Mouse (Mus musculus): ENCODE measurements at regions not wholly inside any gene's neighbourhood (a gene's known extent, or its start where the extent isn't known, plus 50 kb on each side); places are given as distances from the start of the nearest gene placed in this dataset.

DNA sequence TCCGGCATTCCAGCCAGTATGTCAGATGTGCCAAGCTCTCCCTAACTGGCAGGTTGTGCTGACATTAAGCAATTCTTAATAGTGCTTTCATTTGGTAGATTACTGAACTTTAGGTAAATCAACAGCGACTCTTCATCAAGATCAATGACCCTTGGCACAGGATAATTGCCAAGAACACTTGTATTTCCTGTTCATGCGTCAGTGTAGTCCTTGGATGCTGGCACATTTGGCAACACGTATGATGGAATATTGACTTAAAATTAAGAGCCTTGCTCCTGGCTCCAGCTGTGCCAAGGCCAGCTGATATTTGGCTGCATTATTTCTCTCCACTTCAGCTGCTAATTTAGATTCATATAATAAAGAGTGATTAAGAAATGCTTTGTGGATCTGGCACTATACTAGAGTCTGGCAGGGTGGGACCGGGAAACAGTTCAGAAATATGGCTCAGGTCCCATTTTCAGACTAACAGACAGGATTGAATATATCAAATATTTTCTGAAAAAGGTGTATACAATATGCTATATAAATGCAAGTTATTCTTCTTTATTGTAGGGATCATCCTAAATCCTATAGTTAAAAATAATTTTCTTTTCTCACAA is 365.5 kb downstream of the Mllt3 start:
- in situ Hi-C loops (cut with MboI, MseI): no loop called here

DNA sequence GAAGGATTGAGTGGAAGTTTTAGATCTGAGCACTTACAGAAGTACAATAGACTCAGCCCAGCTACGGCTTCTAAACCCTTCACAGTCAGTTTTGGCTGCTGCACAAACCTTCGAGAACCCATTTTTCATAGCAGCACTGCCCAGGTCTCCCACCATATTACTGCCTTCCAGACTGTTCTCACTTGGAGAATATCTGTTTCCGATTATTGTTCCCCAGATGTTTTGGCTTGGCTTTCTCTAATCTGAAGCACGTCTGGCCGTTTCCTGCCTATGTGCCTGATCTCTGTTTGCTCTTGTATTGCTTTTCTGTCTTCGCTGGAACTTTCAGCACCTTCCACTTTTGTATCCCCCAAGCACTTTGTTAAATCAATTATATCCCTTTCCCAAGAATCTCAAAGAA is 368.0 kb downstream of the Mllt3 start:
- in situ Hi-C loops (cut with MboI, MseI): no loop called here

DNA sequence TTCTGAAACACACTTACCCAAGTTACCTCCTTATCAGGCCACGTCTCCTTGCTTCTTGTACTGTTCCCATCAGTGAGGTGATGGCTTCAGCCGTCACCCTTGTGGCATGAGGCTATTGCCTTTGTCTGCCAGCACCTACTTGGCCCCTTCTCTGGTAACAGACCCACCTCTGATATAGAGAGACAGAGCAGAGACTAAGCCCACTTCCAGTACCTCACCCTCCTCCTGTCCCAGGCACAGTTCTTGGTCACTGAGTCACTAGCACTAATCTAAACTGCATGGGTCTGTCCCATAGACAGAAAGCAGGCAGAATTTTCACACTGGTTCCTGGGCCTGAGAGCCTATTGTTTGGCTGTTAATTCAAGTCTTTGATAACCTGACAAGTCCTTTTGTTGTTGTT is 370.3 kb downstream of the Mllt3 start:
- in situ Hi-C loops (cut with MboI, MseI): no loop called here

DNA sequence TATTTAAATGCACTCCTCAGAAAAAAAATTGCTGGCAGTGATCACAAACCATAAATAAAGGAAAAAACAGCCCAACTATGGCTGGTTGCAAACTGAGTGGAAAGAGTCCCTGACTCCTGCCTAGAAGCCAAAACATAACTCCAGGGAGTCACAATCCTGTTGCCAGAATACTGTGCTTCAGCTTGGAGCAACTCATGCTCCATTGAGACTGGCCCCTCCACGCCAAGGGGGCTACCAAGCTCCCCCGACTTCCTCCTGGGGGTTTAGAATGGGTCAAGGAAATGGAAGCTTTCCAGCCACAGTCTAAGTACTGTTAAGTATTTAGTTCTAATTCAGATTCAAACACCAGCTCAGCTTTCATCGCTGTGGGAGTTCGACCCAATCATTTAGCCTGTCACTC is 374.8 kb downstream of the Mllt3 start:
- in situ Hi-C loops (cut with MboI, MseI): no loop called here

DNA sequence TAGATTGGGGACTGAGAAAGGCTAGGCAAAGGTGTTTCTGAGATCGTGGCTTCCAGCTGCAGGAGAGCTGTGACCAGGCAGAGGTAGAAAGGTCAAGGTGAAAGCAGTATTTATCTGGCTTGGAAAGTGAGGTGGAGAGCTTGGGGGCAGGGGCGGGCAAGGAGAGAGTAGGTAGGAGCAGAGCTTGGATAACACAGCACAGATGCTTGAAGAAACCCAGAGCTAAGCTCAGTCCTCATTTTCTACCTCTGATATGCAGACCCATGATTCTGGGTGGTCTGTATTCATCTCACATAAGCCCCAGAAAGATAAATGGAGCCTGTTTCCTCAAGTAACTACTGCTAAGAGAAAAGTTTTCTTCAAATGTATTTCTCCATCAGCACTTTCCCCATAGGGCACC is 375.3 kb downstream of the Mllt3 start:
- in situ Hi-C loops (cut with MboI, MseI): no loop called here

DNA sequence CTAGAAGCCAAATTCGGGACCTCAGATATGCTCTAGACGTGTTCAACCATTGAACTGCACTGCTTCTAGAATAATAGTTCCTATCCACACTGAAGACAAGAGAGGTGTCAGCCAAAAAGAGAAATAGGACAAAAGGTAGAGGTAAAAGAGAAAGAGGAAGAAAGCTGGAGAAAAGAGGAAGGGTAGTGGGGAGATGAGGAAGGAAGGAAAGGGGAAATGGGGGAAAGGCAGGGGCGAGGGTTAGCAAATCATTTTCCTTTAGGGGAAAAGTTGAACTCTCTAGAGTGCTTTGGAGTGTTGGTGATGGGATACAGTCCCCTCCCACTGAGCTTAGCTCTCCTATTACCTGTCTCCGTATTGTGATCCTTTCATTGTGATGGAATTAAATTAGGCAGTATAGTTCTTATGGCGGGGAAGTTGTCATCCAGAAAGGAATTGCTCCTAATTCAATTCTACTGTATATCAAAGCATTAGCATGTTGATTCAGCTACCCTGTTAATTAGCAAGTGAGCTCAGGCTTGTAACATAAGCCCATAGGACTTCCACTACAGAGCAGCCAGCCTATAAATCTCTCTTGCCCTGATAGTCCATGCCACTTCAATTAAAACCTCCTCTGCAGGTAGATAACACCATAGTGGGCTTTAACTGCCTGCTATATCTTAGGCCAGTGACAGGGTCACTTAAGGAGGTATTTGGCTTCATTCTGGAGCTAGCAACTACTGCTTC is 379.6 kb downstream of the Mllt3 start:
- in situ Hi-C loops (cut with MboI, MseI): no loop called here

DNA sequence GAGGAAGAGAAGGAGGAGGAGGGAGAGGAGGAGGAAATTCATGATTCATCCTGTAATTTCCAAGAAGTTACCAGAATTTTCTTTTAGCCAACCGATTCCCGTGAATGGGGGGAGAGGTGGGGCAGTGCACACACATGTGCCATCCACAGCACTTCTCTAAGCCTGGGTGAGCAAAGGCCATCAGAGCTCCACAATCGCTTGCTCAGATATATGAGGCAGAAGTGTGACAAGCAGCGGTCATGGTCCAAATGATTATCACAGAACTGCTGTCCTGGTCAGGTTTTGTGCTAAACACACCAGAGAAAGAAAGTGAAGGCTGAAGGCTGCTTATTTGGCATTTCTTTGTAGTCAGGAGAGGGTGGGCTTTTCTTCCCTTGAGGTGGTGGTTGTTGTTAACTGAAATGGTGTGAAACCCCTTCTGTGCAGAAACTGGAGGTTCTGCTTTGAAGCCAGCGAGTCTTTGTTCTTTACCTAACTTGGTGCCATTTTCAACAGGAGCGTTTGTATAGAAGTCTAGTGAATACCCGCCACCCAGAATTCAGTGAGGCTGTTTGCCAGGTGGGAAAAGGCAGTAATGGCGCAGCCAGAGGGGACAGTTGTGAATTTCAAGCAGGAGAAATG is 380.7 kb downstream of the Mllt3 start:
- in situ Hi-C loops (cut with MboI, MseI): no loop called here

DNA sequence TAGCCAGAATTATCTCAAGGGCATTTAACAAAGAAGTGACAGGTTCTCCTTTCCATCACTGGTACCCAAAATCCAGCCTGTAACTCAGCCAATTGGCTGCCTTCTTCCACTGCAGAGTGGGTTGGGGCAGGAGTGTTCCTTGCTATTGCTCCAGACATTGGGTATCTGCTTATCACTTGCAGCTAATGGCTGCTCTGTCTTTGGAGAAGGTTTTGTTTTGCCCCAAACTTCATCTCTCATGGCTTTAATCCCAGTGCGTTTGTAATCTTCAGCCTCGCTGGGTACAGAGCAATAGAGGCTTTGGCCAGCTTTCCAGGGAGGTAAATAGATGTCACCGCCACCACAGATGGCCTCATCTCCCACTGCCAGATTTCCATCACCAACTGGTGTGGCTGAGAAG is 381.9 kb downstream of the Mllt3 start:
- in situ Hi-C loops (cut with MboI, MseI): no loop called here

DNA sequence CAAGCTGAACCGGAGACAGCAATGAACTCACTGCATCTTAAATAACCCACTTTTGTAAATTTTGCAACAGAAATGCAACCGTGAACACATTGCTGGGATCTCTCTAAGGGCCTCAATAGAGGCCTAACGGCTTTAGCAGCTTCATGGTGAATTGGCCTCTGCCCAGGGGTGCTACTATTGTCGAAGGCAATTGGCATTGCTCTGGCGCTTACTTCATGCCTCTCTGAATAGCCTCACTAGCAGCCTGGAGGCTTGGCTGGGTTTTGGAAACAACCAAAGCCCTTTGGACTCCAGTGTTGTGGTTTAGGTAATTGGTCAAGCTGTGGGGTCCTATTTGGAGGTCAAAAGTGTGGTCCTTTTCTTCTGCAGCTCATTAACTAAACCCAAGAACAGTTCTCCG is 382.3 kb downstream of the Mllt3 start:
- in situ Hi-C loops (cut with MboI, MseI): no loop called here

DNA sequence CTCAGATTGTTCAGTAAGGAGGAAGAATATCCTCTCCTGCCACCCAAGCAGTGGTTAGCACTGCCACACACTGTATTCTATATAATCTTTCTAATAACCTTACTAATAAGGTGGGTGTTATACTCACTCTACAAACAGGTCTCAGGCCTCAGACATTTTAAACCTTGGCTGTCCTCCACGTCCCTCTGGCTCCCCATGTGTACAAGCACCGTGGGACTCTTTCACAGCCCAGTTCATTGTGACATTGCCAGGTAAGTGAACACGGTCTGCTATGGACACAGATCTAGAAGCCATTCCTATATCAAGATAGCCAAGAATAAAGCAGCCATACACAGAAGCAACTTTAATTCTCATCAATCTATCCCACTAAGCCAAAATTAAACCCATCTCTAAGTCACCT is 382.8 kb downstream of the Mllt3 start:
- in situ Hi-C loops (cut with MboI, MseI): no loop called here

DNA sequence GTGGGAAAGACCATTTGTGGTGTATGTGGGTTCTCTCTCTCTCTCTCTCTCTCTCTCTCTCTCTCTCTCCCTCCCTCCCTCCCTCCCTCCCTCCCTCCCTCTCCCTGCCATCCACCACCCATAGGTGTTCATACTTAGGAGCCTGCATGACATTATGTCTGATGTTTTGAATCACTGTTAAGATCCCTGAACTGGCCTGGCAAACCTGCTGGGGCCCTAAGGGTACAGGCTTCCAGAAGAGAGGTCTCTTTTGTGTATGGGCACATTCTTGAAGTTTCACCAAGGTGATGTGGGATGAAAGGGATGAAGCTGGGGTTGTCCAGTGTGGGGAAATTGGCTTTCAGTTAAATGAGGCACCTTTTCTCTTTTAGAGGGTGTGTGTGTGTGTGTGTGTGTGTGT is 384.2 kb downstream of the Mllt3 start:
- in situ Hi-C loops (cut with MboI, MseI): no loop called here

DNA sequence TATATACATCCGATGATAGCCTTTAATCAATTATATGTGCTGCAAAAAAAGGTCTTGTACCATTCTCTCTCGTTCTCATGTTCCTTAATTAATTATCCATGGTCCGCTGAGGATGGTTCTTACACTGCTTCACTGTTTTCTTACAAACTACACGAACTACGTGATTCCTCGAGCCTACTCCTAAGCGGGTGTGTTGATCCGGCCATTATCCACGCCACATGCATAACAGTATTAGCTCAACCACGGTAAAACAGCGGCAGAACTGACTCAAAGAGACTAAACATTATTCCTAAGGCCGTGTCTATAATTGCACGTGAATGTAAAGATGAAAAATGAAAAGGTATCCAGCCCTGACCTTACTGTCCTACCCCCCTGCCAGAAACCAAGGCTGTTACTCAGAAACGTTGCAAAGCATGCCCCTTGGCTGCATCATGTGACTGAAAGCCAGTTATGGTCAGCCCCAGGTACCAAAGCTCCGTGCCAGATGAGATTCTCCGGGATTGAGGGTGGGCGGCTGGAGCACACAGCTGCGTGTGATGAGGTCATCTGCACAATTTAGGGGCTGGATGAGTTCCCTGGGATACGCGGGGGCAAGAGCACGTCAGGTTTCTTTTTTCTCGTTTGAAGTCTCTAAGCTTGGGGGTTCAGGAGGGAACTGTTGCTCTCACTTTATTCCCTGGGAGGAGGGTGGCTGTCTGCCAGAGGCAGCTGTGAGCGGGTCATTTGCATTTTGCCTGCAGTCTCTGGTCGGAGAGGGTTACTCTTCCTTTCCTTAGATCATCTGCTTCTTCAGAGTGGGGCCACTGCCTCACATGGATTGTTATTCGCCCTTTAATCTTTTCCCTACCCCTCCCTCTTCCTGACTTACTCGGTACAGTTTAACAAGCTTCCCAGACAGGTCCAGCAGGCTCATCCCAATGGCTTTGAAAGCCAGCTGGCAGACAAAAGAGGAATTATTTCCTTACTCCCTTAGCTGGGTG is 384.9 kb downstream of the Mllt3 start:
- in situ Hi-C loops (cut with MboI, MseI): no loop called here

DNA sequence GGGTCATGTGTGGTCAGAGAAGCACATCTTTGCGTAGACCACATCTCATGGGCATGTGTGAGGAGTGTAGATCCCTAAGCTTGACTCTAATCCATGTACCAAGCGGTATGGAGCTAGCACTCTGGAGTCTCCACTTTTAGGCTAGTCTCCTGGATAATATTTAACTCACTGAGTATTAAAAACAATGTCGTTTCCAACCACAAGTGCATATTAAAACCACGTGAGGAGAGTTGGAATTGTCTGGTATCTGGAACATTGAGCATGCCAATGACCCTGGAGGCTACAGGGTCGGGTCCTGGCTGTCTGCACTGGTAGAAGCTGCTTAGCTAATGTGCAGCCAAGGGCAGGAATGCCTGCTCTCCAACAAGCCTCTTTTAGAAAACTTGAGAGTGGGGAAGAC is 391.2 kb downstream of the Mllt3 start:
- in situ Hi-C loops (cut with MboI, MseI): loop anchor here (5.0 kb wide), 1 partner anchor 50 kb away; no protein-coding TSS in a partner anchor

DNA sequence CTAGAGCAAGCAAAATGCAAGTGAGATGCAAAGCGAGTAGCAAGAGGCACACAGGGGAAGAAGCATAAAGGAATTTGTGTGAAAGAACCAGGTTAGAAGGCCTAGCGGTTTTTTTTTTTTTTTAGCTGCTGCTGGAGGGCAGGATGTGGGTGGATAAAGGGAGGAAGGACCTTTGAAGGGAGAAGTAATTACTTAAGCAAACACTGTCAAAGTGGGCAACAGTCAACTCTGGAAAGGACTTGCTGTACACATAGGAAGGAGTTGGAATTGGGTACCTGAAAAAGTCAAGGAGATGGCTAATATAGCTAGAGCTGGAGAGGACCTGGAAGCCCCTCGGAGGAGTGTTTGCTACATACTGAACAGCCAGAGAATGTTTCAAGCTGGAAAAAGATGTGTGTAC is 391.6 kb downstream of the Mllt3 start:
- in situ Hi-C loops (cut with MboI, MseI): loop anchor here (5.0 kb wide), 1 partner anchor 49 kb away; no protein-coding TSS in a partner anchor

DNA sequence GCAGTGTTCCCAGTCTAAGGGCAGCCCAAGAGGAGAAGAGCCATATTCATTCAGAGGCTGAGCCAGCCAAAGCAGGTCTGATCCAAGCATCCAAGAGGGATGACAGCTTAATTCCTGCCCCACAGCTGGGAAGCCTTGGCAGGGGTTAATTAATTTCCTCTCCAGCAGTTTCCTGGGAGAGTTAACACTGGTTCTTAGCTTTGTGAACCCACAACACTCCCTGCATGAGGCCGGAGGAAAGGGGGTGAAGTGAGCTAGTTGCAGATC is 394.9 kb downstream of the Mllt3 start:
- in situ Hi-C loops (cut with MboI, MseI): no loop called here

DNA sequence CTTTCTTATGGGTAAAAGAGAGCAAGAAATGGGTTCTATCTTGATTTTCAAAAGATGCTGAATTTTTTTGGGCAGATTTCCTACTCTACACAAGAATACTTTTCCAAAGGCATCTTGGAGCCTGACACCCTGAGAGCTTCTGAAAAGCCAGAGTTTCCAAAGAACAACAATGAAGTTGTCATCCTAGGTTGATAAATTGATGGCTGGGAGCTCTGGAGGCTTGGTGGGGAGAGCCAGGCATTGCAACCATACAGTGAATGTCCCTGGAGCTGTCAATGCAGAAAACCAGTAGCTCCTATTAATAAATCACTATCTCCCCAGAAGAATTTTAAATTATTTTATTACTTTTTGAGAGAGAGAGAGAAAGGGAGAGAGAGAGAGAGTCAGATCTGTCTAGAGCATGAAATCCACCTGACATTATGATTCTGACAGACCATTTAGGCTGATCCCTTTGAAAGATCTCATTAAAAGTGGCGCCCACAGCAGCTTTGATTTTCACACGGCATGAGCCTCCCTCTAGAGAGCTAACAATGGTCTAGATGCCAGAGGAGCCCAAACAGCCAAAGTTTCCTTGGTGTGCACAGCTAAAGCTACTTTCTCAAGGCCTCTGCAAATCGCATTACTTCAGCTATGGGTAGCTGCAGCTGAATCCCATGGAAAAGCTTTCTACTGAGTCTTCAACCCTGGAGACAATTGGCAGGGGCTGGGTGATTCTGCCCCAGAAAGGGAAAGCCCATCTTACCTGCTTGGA is 395.4 kb downstream of the Mllt3 start:
- in situ Hi-C loops (cut with MboI, MseI): no loop called here

DNA sequence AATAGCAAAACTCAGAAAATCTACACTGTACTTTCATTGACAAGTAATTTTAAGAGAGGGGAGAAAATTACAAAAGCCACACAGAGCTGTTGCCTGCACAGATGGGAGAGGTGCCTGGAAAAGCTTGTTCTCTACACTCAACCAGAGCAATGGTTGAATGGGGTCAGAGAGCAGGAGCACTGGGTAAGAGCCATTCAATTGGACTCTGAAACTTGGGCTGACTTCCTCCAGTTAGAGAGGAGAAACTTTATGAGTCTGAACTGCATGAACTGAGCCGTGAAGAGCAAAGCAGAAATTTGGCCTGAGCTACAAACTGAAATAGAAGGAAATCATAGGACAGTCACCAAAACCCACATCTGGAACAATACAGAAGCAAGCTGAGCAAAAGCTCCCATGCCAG is 380.8 kb upstream of the Slc24a2 start:
- in situ Hi-C loops (cut with MboI, MseI): no loop called here

DNA sequence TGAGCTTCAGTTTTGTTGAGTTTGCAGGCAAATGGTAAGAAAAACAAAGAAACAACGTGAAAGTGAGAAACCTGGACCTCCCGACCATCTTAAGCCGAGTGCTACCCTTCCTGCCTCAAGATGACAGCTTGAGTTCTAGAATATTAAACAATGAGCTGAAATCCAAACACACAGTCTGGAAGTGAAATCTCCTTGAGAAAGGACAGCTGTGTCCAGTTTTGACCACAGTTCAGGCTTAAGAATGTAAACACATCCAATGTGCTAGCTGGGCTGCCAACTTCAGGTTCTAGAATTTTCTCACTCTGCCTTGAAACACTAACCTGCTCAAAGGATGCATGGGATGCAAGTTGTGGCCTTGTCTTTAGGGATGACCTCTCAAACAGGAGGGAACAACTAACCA is 363.4 kb upstream of the Slc24a2 start:
- in situ Hi-C loops (cut with MboI, MseI): loop anchor here (5.0 kb wide), 1 partner anchor 49 kb away; no protein-coding TSS in a partner anchor

DNA sequence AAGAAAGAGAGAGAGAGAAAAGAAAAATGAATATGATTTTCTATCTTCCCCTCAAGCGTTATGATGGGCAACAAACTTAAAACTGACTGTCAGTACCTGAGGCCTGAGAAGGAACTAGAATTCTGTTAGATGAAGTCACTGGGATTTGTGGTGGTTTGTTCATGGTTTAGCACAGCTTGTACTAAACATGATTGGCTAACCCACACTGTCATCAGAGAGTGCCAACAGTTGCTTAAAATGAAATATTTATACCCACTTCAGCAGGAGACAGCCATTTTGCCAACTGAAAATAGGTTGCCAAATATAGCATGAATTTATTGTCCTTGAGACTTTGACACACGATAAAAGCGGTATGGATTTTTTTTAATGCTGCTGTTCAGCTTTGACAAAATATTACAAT is 360.5 kb upstream of the Slc24a2 start:
- in situ Hi-C loops (cut with MboI, MseI): loop anchor here (5.0 kb wide), 1 partner anchor 52 kb away; no protein-coding TSS in a partner anchor

DNA sequence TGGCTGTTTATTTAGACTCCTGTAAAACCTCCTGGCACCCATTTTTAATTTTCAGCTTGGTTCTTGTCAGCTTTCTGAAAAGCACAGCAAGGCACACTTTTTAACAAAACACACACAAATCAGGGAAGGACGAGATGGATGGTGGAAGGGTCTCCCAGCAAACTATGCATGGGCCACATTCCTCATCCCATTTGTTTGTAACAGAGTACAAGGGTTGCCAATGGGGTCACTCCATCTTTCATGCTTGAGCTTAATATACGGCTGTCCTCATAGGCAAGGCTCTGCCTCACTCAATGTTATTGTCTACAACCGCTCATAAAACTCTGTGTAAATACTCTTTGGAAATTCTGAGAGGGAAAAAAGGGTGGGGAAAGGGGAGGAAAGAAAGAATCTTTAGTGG is 347.9 kb upstream of the Slc24a2 start:
- in situ Hi-C loops (cut with MboI, MseI): no loop called here

DNA sequence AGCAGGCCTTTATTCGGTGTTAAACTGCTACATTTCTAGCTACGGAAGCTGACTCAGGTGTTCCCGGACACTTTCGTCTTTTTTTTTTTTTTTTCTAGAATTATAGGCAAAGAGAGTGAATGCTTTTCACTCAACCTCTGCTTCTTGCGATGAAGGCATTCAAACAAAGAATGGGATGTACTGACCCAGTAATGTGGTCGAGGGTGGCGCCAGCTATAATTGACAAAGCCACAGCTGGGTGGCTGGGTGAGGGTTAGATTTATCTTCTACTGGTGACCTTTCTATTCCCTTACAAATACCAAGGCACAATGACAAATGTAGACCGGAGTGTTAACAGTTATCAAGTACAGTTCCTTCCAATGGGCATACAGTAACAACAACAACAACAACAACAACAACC is 340.7 kb upstream of the Slc24a2 start:
- in situ Hi-C loops (cut with MboI, MseI): no loop called here
